Mouse (Mus musculus) midbrain, embryonic 13.5 days (tissue): ENCODE results near the gene Trim11. TPM values are rescaled to one million over a fixed set of nuclear protein-coding genes. Genes with fewer than 3 reads are reported as not detected.

Experiments used
- ATAC-seq: fragments of 200-750 bp; cut with Nextera tagmentation; 2 replicates; pipeline ENCODE4 v1.8.0; 2017; ENCODE audit warnings: mild to moderate bottlenecking, moderate TSS enrichment, moderate library complexity
- H3K27ac ChIP-seq: fragments of 300-500 bp; sonication (generic); 2 replicates; pipeline ENCODE4 v1.5.1; 2015; ENCODE audit warnings: inconsistent platforms, mild to moderate bottlenecking, moderate library complexity
- H3K27me3 ChIP-seq: fragments of 300-500 bp; sonication (generic); 2 replicates; pipeline ENCODE4 v1.6.1; 2015; ENCODE audit warnings: mild to moderate bottlenecking, inconsistent platforms
- H3K36me3 ChIP-seq: fragments of 300-500 bp; sonication (generic); 2 replicates; pipeline ENCODE4 v1.6.1; 2015; ENCODE audit warnings: mild to moderate bottlenecking, inconsistent platforms
- H3K4me1 ChIP-seq: fragments of 300-500 bp; sonication (generic); replicated peaks from 2 replicates; pipeline ENCODE4 v1.6.1; 2015; ENCODE audit warnings: inconsistent platforms
- H3K4me2 ChIP-seq: fragments of 300-500 bp; sonication (generic); replicated peaks from 2 replicates; pipeline ENCODE4 v1.6.1; 2015; ENCODE audit warnings: moderate library complexity, mild to moderate bottlenecking, inconsistent platforms
- H3K4me3 ChIP-seq: fragments of 300-500 bp; sonication (generic); replicated peaks from 2 replicates; pipeline ENCODE4 v1.5.1; 2015; ENCODE audit warnings: mild to moderate bottlenecking, inconsistent platforms
- H3K9ac ChIP-seq: fragments of 300-500 bp; sonication (generic); replicated peaks from 2 replicates; pipeline ENCODE4 v1.6.1; 2015; ENCODE audit warnings: mild to moderate bottlenecking, inconsistent platforms
- H3K9me3 ChIP-seq: fragments of 300-500 bp; sonication (generic); 2 replicates; pipeline ENCODE4 v1.6.1; 2016; ENCODE audit warnings: mild to moderate bottlenecking, inconsistent platforms
- WGBS: fragments of 180-500 bp; shearing (Covaris S2); methylation state at CpG from one replicate; pipeline ENCODE4 v1.1.7; 2015; 5-methylcytosine and 5-hydroxymethylcytosine counted together
- polyA plus RNA-seq: library from polyadenylated mRNA; unstranded; fragments of >200 nt; fragmentation: Nextera tagmentation; extraction: Ambion mirVana; gene quantifications from 2 replicates; pipeline ENCODE4 v1.2.1, GENCODE M21; 2015

Gene Trim11
- polyA plus RNA-seq, 1 experiment from 2014 or later, result 21.9 TPM

GRCm38 (mm10) chr11:58985299-58985917 lies 7.5 kb downstream of the Trim11 start:
- H3K36me3 ChIP-seq, result peaks cover 82% of the 10 kb centered on the region
- H3K4me1 ChIP-seq, result peaks cover 14% of the 10 kb centered on the region
- H3K4me3 ChIP-seq, result no peak overlapping the region
- WGBS, result 94% methylated on average over 3 of the region's 3 CpGs
- no peak overlapping the region for H3K9ac ChIP-seq
- no peak overlapping the region for H3K4me2 ChIP-seq
- H3K27me3 ChIP-seq, result no peaks in the 10 kb centered on the region
- no peak for ATAC-seq
- H3K27ac ChIP-seq, result no peak overlapping the region
- H3K9me3 ChIP-seq, result no peaks in the 10 kb centered on the region

GRCm38 (mm10) chr11:58989166-58989565 lies 11.3 kb downstream of the Trim11 start:
- Histone ChIP-seq H3K36me3 (peaks cover 73% of the 10 kb centered on the region), H3K4me2 (no peak overlapping the region), H3K4me3 (no peak overlapping the region), H3K27me3 (peaks cover 10% of the 10 kb centered on the region; the same call in 1 of the 2 replicates), H3K9me3 (no peaks in the 10 kb centered on the region), H3K9ac (no peak overlapping the region), H3K27ac (no peak overlapping the region), H3K4me1 (peaks cover 1% of the 10 kb centered on the region; the same call in 1 of the 2 replicates)
- WGBS, result 96% methylated on average over 4 of the region's 4 CpGs
- no peak for ATAC-seq

- Histone ChIP-seq H3K4me2 (no peak overlapping the region), H3K4me1 (peaks cover 10% of the 10 kb centered on the region), H3K9ac (no peak overlapping the region), H3K9me3 (no peaks in the 10 kb centered on the region), H3K4me3 (no peak overlapping the region), H3K36me3 (peaks cover 63% of the 10 kb centered on the region), H3K27ac (no peak overlapping the region), H3K27me3 (peaks cover 16% of the 10 kb centered on the region)
- 91% methylated on average over 17 of the region's 17 CpGs for WGBS
- no peak for ATAC-seq
Measured at GRCm38 (mm10) chr11:58990141-58990540, 12.2 kb downstream of the Trim11 start.

DNA sequence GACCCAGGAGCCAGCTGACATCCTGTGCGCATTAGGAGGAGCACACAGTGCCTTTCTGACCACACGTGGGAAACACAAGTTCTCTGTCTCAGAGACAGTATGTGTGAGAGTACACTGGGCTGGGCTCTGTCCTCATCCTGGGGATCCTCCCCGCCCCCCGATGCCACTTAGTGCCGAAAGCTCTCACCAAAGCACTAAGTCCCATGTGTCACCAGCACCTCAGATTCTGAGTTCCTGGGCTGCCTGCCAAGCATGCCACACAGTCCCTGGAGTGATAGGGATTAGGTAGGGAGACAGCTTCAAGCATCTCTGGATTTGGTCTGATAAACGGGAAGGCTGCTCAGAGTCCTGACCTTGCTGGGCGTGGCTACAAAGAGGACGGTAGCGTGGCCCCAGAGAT lies 12.9 kb downstream of the Trim11 start:
- H3K4me2 ChIP-seq, result no peak overlapping the region
- H3K9me3 ChIP-seq, result no peaks in the 10 kb centered on the region

GRCm38 (mm10) chr11:58991911-58992310 lies 14.0 kb downstream of the Trim11 start:
- no peak overlapping the region for H3K27ac ChIP-seq
- no peak overlapping the region for H3K4me2 ChIP-seq
- H3K36me3 ChIP-seq, result peaks cover 46% of the 10 kb centered on the region
- H3K4me3 ChIP-seq, result no peak overlapping the region
- 83% methylated on average over 3 of the region's 3 CpGs for WGBS
- no peak overlapping the region for H3K9ac ChIP-seq
- peaks cover 10% of the 10 kb centered on the region for H3K4me1 ChIP-seq
- no peak for ATAC-seq
- peaks cover 30% of the 10 kb centered on the region for H3K27me3 ChIP-seq
- no peaks in the 10 kb centered on the region for H3K9me3 ChIP-seq

More for the DNA sequence above, 12.9 kb downstream of the Trim11 start:
- Histone ChIP-seq H3K4me1 (peaks cover 10% of the 10 kb centered on the region), H3K36me3 (peaks cover 57% of the 10 kb centered on the region), H3K27ac (no peak overlapping the region), H3K4me3 (no peak overlapping the region), H3K27me3 (peaks cover 23% of the 10 kb centered on the region), H3K9ac (no peak overlapping the region)
- WGBS, result 89% methylated on average over 9 of the region's 9 CpGs
- no peak for ATAC-seq

- Histone ChIP-seq H3K27me3 (peaks cover 30% of the 10 kb centered on the region), H3K9ac (no peak overlapping the region), H3K4me1 (peaks cover 10% of the 10 kb centered on the region), H3K27ac (no peak overlapping the region), H3K36me3 (peaks cover 33% of the 10 kb centered on the region), H3K4me3 (no peak overlapping the region), H3K4me2 (no peak overlapping the region), H3K9me3 (no peaks in the 10 kb centered on the region)
- WGBS, result 85% methylated on average over 6 of the region's 6 CpGs
- no peak for ATAC-seq
Measured at GRCm38 (mm10) chr11:58993091-58993670, 15.3 kb downstream of the Trim11 start.

- Histone ChIP-seq H3K9me3 (no peaks in the 10 kb centered on the region), H3K27me3 (peaks cover 30% of the 10 kb centered on the region), H3K4me2 (peak overlapping the region; percentile 64), H3K9ac (peak overlapping the region; percentile 59), H3K4me3 (peak overlapping the region; percentile 37), H3K27ac (no peak overlapping the region), H3K4me1 (peaks cover 10% of the 10 kb centered on the region), H3K36me3 (peaks cover 21% of the 10 kb centered on the region)
- peak; percentile 66 for ATAC-seq
- WGBS, result 1% methylated on average over 35 of the region's 35 CpGs
Measured at GRCm38 (mm10) chr11:58994337-58994826, 16.5 kb downstream of the Trim11 start.

DNA sequence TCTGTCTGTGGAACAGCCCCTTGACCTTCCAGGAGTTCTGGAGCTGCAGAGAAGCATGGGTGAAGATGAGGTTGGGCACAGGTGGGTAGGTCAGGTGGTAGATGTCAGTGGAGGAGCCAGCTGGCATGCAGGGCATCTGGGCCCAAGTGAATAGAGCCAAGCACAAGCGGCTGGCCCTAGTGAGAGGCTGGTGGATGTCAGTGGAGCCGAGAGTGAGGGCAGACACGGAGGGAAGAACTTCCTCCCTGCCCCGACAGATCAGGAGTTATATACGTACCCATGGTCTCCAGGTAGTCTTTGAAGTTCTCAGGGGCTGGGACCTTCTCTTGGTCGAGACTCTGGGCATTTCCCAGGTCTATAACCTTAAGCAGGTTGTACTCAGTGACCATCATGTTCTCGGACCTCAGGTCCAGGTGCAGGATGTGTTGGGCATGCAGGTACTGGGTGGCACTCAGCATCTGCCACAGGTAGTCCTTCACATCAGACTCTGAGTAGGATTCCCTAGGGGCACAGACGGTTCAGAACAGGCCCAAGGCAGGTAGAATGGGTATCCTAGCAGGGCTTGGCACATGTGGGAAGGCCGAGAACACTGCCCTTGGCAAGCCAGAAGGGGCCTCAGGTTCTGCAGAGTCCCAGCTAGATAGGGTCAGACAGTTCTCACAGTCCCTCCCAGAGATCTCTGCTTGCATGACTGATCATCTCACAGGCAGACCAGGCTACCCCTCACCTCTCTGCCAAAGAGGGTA lies 17.3 kb downstream of the Trim11 start:
- H3K27ac ChIP-seq, result no peak overlapping the region
- no peaks in the 10 kb centered on the region for H3K9me3 ChIP-seq
- WGBS, result 81% methylated on average over 9 of the region's 9 CpGs
- ATAC-seq, result no peak
- peaks cover 10% of the 10 kb centered on the region for H3K4me1 ChIP-seq
- no peak overlapping the region for H3K9ac ChIP-seq
- H3K36me3 ChIP-seq, result peaks cover 13% of the 10 kb centered on the region
- H3K27me3 ChIP-seq, result peaks cover 30% of the 10 kb centered on the region
- peak overlapping the region; percentile 64 for H3K4me2 ChIP-seq
- H3K4me3 ChIP-seq, result peak overlapping the region; percentile 37

- no peaks in the 10 kb centered on the region for H3K9me3 ChIP-seq
- 61% methylated on average over 12 of the region's 12 CpGs for WGBS
- no peak overlapping the region for H3K4me3 ChIP-seq
- H3K4me1 ChIP-seq, result peaks cover 10% of the 10 kb centered on the region
- no peak overlapping the region for H3K27ac ChIP-seq
- H3K4me2 ChIP-seq, result no peak overlapping the region
- no peak overlapping the region for H3K9ac ChIP-seq
- peaks cover 6% of the 10 kb centered on the region for H3K36me3 ChIP-seq
- H3K27me3 ChIP-seq, result peaks cover 30% of the 10 kb centered on the region
- ATAC-seq, result no peak
Measured at GRCm38 (mm10) chr11:58995807-58996370, 18.0 kb downstream of the Trim11 start.

DNA sequence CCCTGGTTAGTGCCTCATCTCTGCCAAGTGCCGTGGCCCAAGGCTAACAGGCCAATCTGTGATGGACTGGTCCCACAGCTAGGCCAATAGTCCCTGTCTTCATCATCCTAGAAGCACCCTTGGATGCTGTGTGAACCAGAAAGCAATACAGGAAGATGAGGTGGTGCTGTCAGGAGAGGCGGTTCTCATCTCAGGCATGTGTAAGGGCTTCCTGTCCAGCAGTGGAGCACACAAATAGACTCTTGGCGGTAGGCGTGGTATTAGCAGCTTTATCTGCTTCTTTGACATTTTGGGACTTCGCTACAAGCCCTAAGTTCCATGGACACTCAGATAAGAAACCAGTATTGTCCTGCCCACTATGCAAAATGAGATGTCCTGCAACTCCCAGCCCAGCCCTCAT lies 19.6 kb downstream of the Trim11 start:
- peaks cover 10% of the 10 kb centered on the region for H3K4me1 ChIP-seq
- H3K9ac ChIP-seq, result no peak overlapping the region
- H3K27ac ChIP-seq, result no peak overlapping the region
- H3K4me3 ChIP-seq, result no peak overlapping the region
- no peak for ATAC-seq
- H3K4me2 ChIP-seq, result no peak overlapping the region
- H3K36me3 ChIP-seq, result no peaks in the 10 kb centered on the region
- peaks cover 30% of the 10 kb centered on the region for H3K27me3 ChIP-seq
- WGBS, result 83% methylated on average over 5 of the region's 5 CpGs
- H3K9me3 ChIP-seq, result no peaks in the 10 kb centered on the region

GRCm38 (mm10) chr11:58999158-58999557 lies 21.3 kb downstream of the Trim11 start:
- Histone ChIP-seq H3K4me2 (no peak overlapping the region), H3K36me3 (no peaks in the 10 kb centered on the region), H3K4me1 (peaks cover 8% of the 10 kb centered on the region), H3K27me3 (peaks cover 20% of the 10 kb centered on the region), H3K27ac (no peak overlapping the region), H3K9ac (no peak overlapping the region), H3K4me3 (no peak overlapping the region), H3K9me3 (no peaks in the 10 kb centered on the region)
- no peak for ATAC-seq
- 59% methylated on average over 11 of the region's 11 CpGs for WGBS

DNA sequence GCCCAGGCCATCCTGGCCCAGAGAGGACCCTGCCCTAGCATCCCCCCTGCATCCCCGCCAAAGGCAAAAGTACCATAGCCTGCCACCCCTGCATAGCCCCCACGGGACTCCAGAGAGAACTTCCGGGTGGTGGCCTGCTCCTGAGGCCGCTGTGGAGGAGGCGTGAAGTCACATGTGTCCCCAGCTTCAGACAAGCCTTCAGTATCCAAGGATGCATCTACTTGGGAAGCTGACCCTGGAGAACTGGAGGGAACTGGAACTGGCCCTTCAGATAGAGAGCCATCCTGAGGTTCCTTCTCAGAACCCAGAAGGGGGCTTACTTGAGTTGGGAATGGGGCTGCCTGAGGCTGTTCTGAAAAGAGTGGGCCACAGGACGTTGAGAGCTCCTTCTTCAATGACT lies 21.9 kb downstream of the Trim11 start:
- Histone ChIP-seq H3K9ac (no peak overlapping the region), H3K27me3 (peaks cover 17% of the 10 kb centered on the region), H3K4me1 (peaks cover 2% of the 10 kb centered on the region; the same call in 1 of the 2 replicates), H3K27ac (no peak overlapping the region), H3K4me3 (no peak overlapping the region), H3K9me3 (no peaks in the 10 kb centered on the region), H3K36me3 (no peaks in the 10 kb centered on the region), H3K4me2 (no peak overlapping the region)
- 87% methylated on average over 6 of the region's 6 CpGs for WGBS
- ATAC-seq, result no peak
